16 mouse cellular contexts compared by ENCODE assay signal in genomic region chr14:60302441-60302840, GRCm38 (mm10). TPM values are rescaled to one million over a fixed set of nuclear protein-coding genes. Genes with fewer than 3 reads are reported as not detected.
"Had no signal": no experiment of that assay in that cellular context is flagged by ENCODE, and none has a peak within 500 bp of the region (broad histone marks: within the 10 kb centered on the region; RNA-seq: fewer than 3 reads in every experiment).

No protein-coding gene starts in this region.

- DNase-seq: kidney, adult 9 months; kidney, postnatal 36 days; liver, embryonic 13.5 days; liver, postnatal 0 days; right cerebral cortex, postnatal 25 days had no signal

- H3K4me3 ChIP-seq: limb, embryonic 15.5 days; liver, embryonic 13.5 days; lung, embryonic 15.5 days; midbrain, embryonic 13.5 days; neural tube, embryonic 12.5 days had no signal

- H3K27ac ChIP-seq: kidney, postnatal 0 days; limb, embryonic 15.5 days; liver, embryonic 13.5 days; lung, embryonic 15.5 days; midbrain, embryonic 13.5 days; neural tube, embryonic 12.5 days had no signal

- H3K9me3 ChIP-seq: limb, embryonic 15.5 days; liver, embryonic 13.5 days; lung, embryonic 15.5 days; midbrain, embryonic 13.5 days; neural tube, embryonic 12.5 days had no signal

- H3K27me3 ChIP-seq: limb, embryonic 15.5 days; liver, embryonic 13.5 days; lung, embryonic 15.5 days; midbrain, embryonic 13.5 days; neural tube, embryonic 12.5 days had no signal

- H3K4me1 ChIP-seq: limb, embryonic 15.5 days; liver, embryonic 13.5 days; lung, embryonic 15.5 days; neural tube, embryonic 12.5 days had no signal

- ATAC-seq: intestine, postnatal 0 days; liver, postnatal 0 days; midbrain, embryonic 13.5 days had no signal

- H3K4me2 ChIP-seq: limb, embryonic 15.5 days; liver, embryonic 13.5 days; lung, embryonic 15.5 days; midbrain, embryonic 13.5 days; neural tube, embryonic 12.5 days had no signal

- H3K9ac ChIP-seq: limb, embryonic 15.5 days; liver, embryonic 13.5 days; liver, postnatal 0 days; lung, embryonic 15.5 days; midbrain, embryonic 13.5 days; neural tube, embryonic 12.5 days had no signal

RNA-seq across cellular contexts. Expression of gene Nupl1, which starts 51.2 kb away (rescaled TPM):
- total RNA-seq: megakaryocyte progenitor cell, adult 5-6 weeks; monocyte, adult 5-6 weeks; neutrophil, adult 5-6 weeks had no signal
- polyA plus RNA-seq: intestine, postnatal 0 days; kidney, postnatal 0 days; limb, embryonic 11.5 days; limb, embryonic 15.5 days; liver, embryonic 13.5 days; liver, postnatal 0 days; neural tube, embryonic 12.5 days; small intestine, adult 2 months had no signal
